Mouse (Mus musculus): ENCODE data around the gene Dbp. TPM values are rescaled to one million over a fixed set of nuclear protein-coding genes. Genes with fewer than 3 reads are reported as not detected.
A peak's percentile ranks its signal among the peaks of the same experiment; 100 is the strongest.

The Dbp gene
- polyA plus RNA-seq, 1 experiment from 2014 or later = 3.6 TPM

DNA sequence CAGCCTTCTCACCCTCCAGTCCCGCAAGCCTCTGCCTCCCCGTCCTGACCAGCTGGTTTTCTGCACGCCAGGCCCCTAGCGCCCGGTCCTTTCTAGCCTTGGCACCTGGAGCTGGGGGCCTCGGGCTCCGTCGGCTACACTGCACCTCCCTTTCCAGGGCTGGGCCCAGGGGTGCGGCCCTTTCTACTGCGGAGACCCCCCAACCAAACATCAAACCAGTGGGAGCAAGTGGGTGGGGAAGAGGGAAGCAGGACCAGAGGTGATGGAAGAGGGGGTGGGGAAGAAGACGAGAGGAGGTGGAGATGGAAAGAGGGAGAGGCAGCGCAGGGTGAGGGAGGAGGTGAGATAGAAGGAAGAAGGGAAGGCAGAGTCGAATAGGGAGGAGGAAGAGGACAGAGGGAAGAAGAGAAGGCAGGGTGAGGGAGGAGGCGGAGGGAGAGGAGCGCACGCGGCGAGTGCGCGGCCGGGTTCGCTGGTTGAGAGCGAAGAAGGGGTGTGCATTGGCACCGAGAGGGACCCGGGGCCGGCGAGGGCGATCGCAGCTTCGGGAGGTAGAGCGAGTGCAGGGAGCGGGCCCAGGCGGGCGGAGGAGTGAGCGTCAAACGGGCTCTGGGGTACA, 5.3 kb upstream of the Dbp start, which contains the start of gene Car11:
Gene Car11 (plus strand): TSS at position 321 of the 619 bp plus-strand sequence.
- peak within 1 kb of the TSS; percentile 86 for H3K27ac ChIP-seq
- H3K36me3 ChIP-seq = no peaks in the 10 kb centered on the region
- peak within 1 kb of the TSS; percentile 82 for H3K9ac ChIP-seq
- H3K9me3 ChIP-seq = no peaks in the 10 kb centered on the region
- peak within 1 kb of the TSS; percentile 54 for H3K4me3 ChIP-seq
- H3K4me2 ChIP-seq = peak within 1 kb of the TSS; percentile 94
- H3K4me1 ChIP-seq (replicated peaks) = peaks cover 51% of the 10 kb centered on the region
- no peak for ATAC-seq (ENCODE audit: low FRiP score)
- 1% methylated on average over 36 of the region's 36 CpGs for WGBS
- H3K27me3 ChIP-seq = peaks cover 24% of the 10 kb centered on the region

DNA sequence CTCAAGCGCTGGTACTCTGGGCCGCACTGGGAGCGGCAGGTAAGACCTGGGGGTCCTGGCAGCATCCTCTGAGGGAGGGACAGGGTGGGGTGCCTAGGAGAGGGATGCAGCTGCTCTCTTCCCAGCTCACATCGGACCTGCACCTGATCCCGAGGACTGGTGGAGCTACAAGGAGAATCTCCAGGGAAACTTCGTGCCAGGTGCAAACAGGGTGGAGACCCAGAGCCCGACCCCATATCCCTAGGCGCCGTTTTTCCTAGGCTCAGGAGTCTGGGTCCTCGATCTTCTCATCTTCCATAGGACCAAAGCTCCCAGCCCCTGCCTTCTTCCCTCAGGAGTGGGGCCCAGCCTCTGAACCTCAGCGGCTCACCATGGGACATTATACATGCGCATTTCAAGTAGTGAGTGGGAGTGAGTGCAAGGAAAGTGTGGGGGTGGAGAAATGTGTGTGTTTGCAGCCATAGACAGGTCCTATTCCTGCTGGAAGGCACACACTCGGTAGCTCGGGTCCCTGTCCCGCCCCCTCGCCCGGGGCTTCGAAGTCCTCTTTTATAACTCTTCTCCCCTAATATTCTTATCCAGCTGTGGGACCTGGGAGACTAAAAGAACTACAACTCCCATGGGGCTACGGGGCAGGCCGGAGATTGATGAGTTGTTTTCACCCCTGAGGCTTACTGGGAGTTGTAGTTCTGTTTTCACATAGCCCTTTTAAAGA, 4.4 kb upstream of the Dbp start:
- H3K4me2 ChIP-seq = peak overlapping the region; percentile 94
- no peaks in the 10 kb centered on the region for H3K9me3 ChIP-seq
- no peaks in the 10 kb centered on the region for H3K36me3 ChIP-seq
- H3K4me1 ChIP-seq (replicated peaks) = peaks cover 52% of the 10 kb centered on the region
- H3K9ac ChIP-seq = peak overlapping the region; percentile 82
- H3K4me3 ChIP-seq = peak overlapping the region; percentile 54
- H3K27me3 ChIP-seq = peaks cover 24% of the 10 kb centered on the region
- peak overlapping the region; percentile 86 for H3K27ac ChIP-seq
- peak; percentile 12; the same call in 1 of the 2 replicates for ATAC-seq (ENCODE audit: low FRiP score)
- under 1% methylated on average over 17 of the region's 20 CpGs for WGBS

DNA sequence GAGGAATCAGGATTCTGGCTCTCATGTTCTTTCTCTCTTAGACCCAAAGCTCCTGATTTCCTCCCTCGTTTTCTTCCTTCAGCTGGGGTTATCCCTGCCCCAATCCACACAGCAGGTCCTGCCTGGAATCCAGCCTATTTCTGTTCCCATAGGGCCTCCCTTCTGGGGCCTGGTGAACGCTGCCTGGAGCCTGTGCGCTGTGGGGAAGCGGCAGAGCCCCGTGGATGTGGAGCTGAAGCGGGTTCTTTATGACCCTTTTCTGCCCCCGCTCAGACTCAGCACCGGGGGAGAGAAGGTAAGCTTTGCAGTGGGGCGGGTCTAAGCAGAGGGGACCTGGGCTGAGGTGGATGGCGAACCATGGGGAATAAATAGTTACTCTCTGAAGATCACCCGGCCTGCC, 3.8 kb upstream of the Dbp start:
- peak overlapping the region; percentile 86 for H3K27ac ChIP-seq
- H3K4me3 ChIP-seq = peak overlapping the region; percentile 54
- H3K4me1 ChIP-seq (replicated peaks) = peaks cover 58% of the 10 kb centered on the region
- no peak for ATAC-seq (ENCODE audit: low FRiP score)
- H3K9me3 ChIP-seq = no peaks in the 10 kb centered on the region
- 29% methylated on average over 11 of the region's 11 CpGs for WGBS
- H3K4me2 ChIP-seq = peak overlapping the region; percentile 94
- H3K36me3 ChIP-seq = no peaks in the 10 kb centered on the region
- peak overlapping the region; percentile 71 for H3K9ac ChIP-seq
- H3K27me3 ChIP-seq = peaks cover 24% of the 10 kb centered on the region

DNA sequence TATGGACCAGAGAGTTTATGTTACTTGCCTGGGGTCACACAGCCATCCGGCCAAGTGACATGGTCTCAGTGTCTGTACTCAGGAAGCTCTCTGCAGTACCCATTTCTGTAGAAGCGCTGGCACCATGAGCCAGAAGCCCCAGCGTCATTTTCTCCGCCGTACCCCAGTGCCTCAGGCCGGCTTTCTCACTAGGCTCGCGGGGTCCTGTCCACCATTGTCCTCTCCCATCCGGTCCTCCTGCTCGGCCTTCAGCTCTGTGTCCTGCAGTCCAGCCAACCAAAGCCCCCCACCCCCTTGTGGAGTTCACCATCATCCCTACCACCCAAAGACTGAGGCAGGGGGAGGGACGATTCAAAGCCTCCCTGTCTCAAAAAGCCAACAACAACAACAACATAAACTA, 3.3 kb upstream of the Dbp start:
- H3K4me3 ChIP-seq = peak overlapping the region; percentile 54
- peaks cover 64% of the 10 kb centered on the region for H3K4me1 ChIP-seq (replicated peaks)
- WGBS = 92% methylated on average over 11 of the region's 11 CpGs
- H3K27ac ChIP-seq = no peak overlapping the region
- ATAC-seq (ENCODE audit: low FRiP score) = no peak
- H3K9me3 ChIP-seq = no peaks in the 10 kb centered on the region
- H3K9ac ChIP-seq = 0 out of 2 replicates have a peak overlapping the region, but pooled peaks have one; percentile 25
- no peaks in the 10 kb centered on the region for H3K36me3 ChIP-seq
- peaks cover 24% of the 10 kb centered on the region for H3K27me3 ChIP-seq
- peak overlapping the region; percentile 94 for H3K4me2 ChIP-seq

DNA sequence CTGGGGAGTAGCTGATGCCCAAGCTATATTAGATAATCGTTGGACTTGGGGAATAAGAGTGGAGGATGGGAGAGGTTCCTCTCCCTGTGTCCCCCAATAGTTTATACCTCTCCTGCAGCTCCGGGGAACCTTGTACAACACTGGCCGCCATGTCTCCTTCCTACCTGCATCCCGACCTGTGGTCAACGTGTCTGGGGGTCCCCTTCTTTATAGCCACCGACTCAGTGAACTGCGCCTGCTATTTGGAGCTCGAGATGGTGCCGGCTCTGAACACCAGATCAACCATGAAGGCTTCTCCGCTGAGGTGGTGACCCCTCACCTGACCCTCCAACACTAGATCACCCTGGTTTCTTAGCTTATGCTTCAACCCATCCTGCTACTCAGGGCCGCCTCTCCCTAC, 2.6 kb upstream of the Dbp start:
- Histone ChIP-seq H3K4me1 (replicated peaks) (peaks cover 71% of the 10 kb centered on the region), H3K4me3 (no peak overlapping the region; the same call in 1 of the 2 replicates), H3K27ac (no peak overlapping the region), H3K9ac (0 out of 2 replicates have a peak overlapping the region, but pooled peaks have one; percentile 71), H3K4me2 (0 out of 2 replicates have a peak overlapping the region, but pooled peaks have one; percentile 4), H3K9me3 (no peaks in the 10 kb centered on the region), H3K27me3 (peaks cover 24% of the 10 kb centered on the region), H3K36me3 (no peaks in the 10 kb centered on the region)
- ATAC-seq (ENCODE audit: low FRiP score) = no peak
- WGBS = 92% methylated on average over 11 of the region's 11 CpGs

DNA sequence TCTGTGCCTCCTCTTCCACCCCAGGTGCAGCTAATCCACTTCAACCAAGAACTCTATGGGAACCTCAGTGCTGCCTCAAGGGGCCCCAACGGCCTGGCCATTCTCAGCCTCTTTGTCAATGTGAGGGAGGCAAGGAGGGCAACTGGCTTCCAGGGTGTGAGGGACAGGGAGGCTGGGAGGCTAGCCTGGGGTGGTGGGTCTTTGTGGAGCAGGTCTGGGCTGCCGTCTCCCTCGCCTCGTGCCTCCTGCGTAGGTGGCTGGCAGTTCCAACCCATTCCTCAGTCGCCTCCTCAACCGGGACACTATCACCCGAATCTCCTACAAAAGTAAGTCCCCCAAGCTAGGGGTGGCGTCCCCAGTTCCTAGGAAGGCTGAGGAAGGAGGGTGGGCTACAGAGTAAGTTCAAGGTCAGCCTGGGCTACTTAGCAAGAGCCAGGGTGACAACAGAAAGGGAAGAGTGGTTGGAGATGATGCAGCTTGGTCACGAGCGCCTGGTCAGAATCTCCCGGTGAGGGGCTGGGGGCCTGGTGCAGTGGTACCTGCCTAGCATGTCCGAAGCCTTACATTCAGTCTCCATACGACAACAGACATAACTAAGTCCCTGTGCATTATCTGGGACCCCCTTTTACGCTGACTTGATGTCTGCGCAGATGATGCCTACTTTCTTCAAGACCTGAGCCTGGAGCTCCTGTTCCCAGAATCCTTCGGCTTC, 1.9 kb upstream of the Dbp start:
- Histone ChIP-seq H3K4me1 (replicated peaks) (peaks cover 77% of the 10 kb centered on the region), H3K4me2 (peak overlapping the region; percentile 97), H3K36me3 (no peaks in the 10 kb centered on the region), H3K27ac (peak overlapping the region; percentile 94), H3K9ac (peak overlapping the region; percentile 71), H3K27me3 (peaks cover 21% of the 10 kb centered on the region), H3K9me3 (no peaks in the 10 kb centered on the region), H3K4me3 (peak overlapping the region; percentile 58)
- ATAC-seq (ENCODE audit: low FRiP score) = no peak
- 89% methylated on average over 17 of the region's 17 CpGs for WGBS

DNA sequence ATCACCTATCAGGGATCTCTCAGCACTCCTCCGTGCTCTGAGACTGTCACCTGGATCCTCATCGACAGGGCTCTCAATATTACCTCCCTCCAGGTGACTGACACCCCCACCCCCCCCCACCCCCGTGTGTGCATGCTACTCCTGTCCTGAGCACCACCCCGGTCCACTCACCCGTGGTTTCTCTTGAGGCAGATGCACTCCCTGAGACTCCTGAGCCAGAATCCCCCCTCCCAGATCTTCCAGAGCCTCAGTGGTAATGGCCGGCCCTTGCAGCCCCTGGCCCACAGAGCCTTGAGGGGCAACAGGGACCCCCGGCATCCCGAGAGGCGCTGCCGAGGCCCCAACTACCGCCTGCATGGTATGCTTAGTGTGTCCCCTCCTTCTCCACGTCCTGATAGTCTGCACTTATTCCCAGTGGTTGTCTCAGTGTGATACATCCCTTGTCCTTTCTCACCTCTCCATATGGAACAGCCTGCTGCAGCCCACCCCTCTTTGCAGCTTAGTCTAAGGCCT, 1.3 kb upstream of the Dbp start:
- Histone ChIP-seq H3K4me3 (peak overlapping the region; percentile 58), H3K36me3 (no peaks in the 10 kb centered on the region), H3K4me2 (peak overlapping the region; percentile 97), H3K9me3 (no peaks in the 10 kb centered on the region), H3K4me1 (replicated peaks) (peaks cover 84% of the 10 kb centered on the region), H3K27me3 (peaks cover 16% of the 10 kb centered on the region), H3K9ac (peak overlapping the region; percentile 71), H3K27ac (peak overlapping the region; percentile 94)
- ATAC-seq (ENCODE audit: low FRiP score) = no peak; the same call in 1 of the 2 replicates
- 38% methylated on average over 12 of the region's 12 CpGs for WGBS

DNA sequence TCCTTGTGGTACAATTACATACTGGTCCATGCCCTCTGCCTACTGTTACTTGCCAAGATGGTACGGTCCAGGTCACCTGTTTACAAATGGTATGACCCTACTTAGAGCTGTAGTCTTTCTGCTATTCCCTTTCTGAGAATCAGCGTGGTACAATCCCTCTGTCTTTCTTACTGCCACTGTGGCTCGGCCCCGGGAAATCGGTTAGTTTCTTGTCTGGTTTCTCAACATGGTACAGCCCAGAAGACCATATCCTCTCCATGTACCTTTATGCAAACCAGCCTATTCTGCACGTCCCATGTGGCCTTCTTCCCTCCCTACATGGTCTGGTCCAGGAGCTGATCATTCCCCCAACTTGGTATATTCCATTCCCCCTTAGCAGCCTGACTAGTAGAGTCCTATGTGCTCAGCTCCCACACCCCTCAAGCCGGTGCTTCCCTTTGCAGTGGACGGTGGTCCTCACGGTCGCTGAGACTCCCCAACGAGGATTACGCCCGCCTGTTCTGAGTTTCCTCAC, 785 bp upstream of the Dbp start:
- Histone ChIP-seq H3K27me3 (peaks cover 11% of the 10 kb centered on the region), H3K4me1 (replicated peaks) (peaks cover 88% of the 10 kb centered on the region), H3K9me3 (no peaks in the 10 kb centered on the region), H3K9ac (peak overlapping the region; percentile 71), H3K27ac (peak overlapping the region; percentile 94), H3K36me3 (no peaks in the 10 kb centered on the region), H3K4me2 (peak overlapping the region; percentile 97), H3K4me3 (peak overlapping the region; percentile 58)
- peak; percentile 57 for ATAC-seq (ENCODE audit: low FRiP score)
- WGBS = under 1% methylated on average over 13 of the region's 13 CpGs

DNA sequence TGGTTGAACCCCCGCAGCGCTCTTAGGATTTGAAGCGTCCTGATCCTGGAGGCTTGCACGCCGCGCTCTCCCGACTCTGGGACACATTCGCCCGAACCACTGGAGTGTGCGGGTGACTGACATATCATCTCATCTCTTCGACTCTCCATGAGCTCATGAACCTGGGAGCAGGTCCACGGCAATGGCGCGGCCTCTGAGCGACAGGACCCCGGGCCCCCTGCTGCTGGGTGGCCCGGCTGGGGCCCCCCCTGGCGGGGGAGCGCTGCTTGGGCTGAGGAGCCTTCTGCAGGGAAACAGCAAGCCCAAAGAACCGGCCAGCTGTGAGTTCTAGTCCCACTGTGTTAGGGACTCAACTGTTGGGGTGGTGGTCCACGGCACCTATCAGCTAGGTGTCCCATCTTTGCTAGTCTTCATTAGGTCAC, 566 bp downstream of the Dbp start:
- under 1% methylated on average over 21 of the region's 21 CpGs for WGBS
- H3K4me1 ChIP-seq (replicated peaks) = peaks cover 88% of the 10 kb centered on the region
- H3K36me3 ChIP-seq = peaks cover 8% of the 10 kb centered on the region
- no peaks in the 10 kb centered on the region for H3K9me3 ChIP-seq
- peak overlapping the region; percentile 80 for H3K9ac ChIP-seq
- 0 out of 2 replicates have a peak, but pooled peaks cover 3% of the 10 kb centered on the region for H3K27me3 ChIP-seq
- H3K27ac ChIP-seq = peak overlapping the region; percentile 72
- peak overlapping the region; percentile 97 for H3K4me2 ChIP-seq
- no peak for ATAC-seq (ENCODE audit: low FRiP score)
- H3K4me3 ChIP-seq = peak overlapping the region; percentile 58

DNA sequence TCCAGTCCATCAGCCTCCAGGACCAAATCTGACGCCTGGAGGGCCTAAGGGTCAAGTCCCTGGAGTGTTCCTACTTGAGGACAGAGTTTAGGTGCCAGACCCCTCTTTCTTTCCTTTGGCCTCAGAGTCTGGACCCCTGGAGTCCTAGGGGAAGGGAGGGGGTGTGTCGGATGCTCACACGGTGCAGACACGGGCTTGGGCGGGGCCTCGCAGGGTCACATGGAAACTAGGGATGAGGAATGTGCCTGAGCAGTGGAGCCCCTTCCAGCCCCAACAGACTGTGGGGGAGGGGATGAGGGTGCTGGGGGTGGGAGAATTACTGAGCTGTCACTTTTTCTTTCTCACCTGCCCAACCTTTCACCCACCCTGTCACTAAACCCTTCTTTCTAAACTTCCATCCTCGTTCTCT, 989 bp downstream of the Dbp start:
- Histone ChIP-seq H3K4me3 (peak overlapping the region; percentile 58), H3K9me3 (no peaks in the 10 kb centered on the region), H3K4me2 (peak overlapping the region; percentile 97), H3K27ac (0 out of 2 replicates have a peak overlapping the region, but pooled peaks have one; percentile 74), H3K36me3 (peaks cover 13% of the 10 kb centered on the region), H3K27me3 (0 out of 2 replicates have a peak, but pooled peaks cover 3% of the 10 kb centered on the region), H3K4me1 (replicated peaks) (peaks cover 88% of the 10 kb centered on the region), H3K9ac (peak overlapping the region; percentile 80)
- ATAC-seq (ENCODE audit: low FRiP score) = no peak
- 2% methylated on average over 7 of the region's 7 CpGs for WGBS

DNA sequence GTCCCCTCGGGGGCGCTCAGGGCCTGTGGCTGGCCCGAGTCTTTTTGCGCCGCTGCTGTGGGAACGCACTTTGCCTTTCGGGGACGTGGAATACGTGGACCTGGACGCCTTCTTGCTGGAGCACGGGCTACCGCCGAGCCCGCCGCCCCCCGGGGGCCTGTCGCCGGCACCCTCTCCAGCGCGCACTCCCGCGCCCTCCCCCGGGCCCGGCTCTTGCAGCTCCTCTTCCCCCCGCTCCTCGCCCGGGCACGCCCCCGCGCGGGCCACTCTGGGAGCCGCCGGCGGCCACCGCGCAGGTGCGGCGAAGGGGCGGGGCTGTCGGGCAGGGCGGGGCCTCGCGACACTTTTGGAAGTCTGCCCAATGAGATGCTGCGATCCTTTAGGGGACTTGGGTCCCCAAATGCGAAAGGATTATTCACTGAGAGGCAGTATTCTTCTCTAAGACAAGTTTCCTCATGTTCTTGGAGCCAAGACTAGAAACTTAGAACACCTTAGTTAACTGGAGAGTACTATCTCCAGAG, 1.9 kb downstream of the Dbp start:
- H3K9ac ChIP-seq = peak overlapping the region; percentile 80
- H3K9me3 ChIP-seq = no peaks in the 10 kb centered on the region
- under 1% methylated on average over 40 of the region's 45 CpGs for WGBS
- H3K4me3 ChIP-seq = peak overlapping the region; percentile 58
- peaks cover 79% of the 10 kb centered on the region for H3K4me1 ChIP-seq (replicated peaks)
- H3K36me3 ChIP-seq = peaks cover 22% of the 10 kb centered on the region
- 0 out of 2 replicates have a peak, but pooled peaks cover under 1% of the 10 kb centered on the region for H3K27me3 ChIP-seq
- peak overlapping the region; percentile 74 for H3K27ac ChIP-seq
- peak overlapping the region; percentile 97 for H3K4me2 ChIP-seq
- ATAC-seq (ENCODE audit: low FRiP score) = no peak

Data from hindbrain, embryonic 13.5 days (tissue).